Mouse (Mus musculus): Measurements from ENCODE around the gene Gm3327. TPM values are rescaled to one million over a fixed set of nuclear protein-coding genes. Genes with fewer than 3 reads are reported as not detected.

Gene Gm3327
- polyA plus RNA-seq, 1 experiment from 2014 or later: not detected

Other genes with a start within 250 kb of the Gm3327 start
- not detected in 2 replicates for gene Ear1, start 248.3 kb upstream of the Gm3327 start, polyA plus RNA-seq (2014; fragmentation: Nextera tagmentation; extraction: Ambion mirVana)
- gene Ear10, start 200.3 kb upstream of the Gm3327 start, polyA plus RNA-seq (2014; fragmentation: Nextera tagmentation; extraction: Ambion mirVana): not detected in 2 replicates
- gene Gm8113, start 198.5 kb upstream of the Gm3327 start, polyA plus RNA-seq (2014; fragmentation: Nextera tagmentation; extraction: Ambion mirVana): 5.8 and 6.2 TPM in 2 replicates
- not detected in 2 replicates for gene Ang5, start 166.8 kb upstream of the Gm3327 start, polyA plus RNA-seq (2014; fragmentation: Nextera tagmentation; extraction: Ambion mirVana)
- not detected in 2 replicates for gene Ang6, start 121.6 kb upstream of the Gm3327 start, polyA plus RNA-seq (2014; fragmentation: Nextera tagmentation; extraction: Ambion mirVana)
- gene Ear2, start 21.2 kb upstream of the Gm3327 start, polyA plus RNA-seq (2014; fragmentation: Nextera tagmentation; extraction: Ambion mirVana): not detected in 2 replicates
- not detected in 2 replicates for gene Gm8212, start 73.8 kb downstream of the Gm3327 start, polyA plus RNA-seq (2014; fragmentation: Nextera tagmentation; extraction: Ambion mirVana)
- not detected in 2 replicates for gene 4930503E14Rik, start 89.4 kb downstream of the Gm3327 start, polyA plus RNA-seq (2014; fragmentation: Nextera tagmentation; extraction: Ambion mirVana)
- gene Gm8220, start 161.7 kb downstream of the Gm3327 start, polyA plus RNA-seq (2014; fragmentation: Nextera tagmentation; extraction: Ambion mirVana): not detected in 2 replicates
- not detected in 2 replicates for gene Gm5930, start 214.7 kb downstream of the Gm3327 start, polyA plus RNA-seq (2014; fragmentation: Nextera tagmentation; extraction: Ambion mirVana)
- not detected in 2 replicates for gene Gm8229, start 241.5 kb downstream of the Gm3327 start, polyA plus RNA-seq (2014; fragmentation: Nextera tagmentation; extraction: Ambion mirVana)

Measured in hindbrain, embryonic 11.5 days (tissue).